Mouse (Mus musculus): ENCODE measurements around the gene Csnk1d. TPM values are rescaled to one million over a fixed set of nuclear protein-coding genes. Genes with fewer than 3 reads are reported as not detected.

Csnk1d gene
- total RNA-seq, 2 experiments from 2014 or later: 126 to 132 TPM

- TF ChIP-seq CTCF (IDR thresholded peaks at IDR 0.05): no peak; the same call in none of the 2 replicates
- Histone ChIP-seq H3K27ac (no peak overlapping the region), H3K4me3 (peak overlapping the region; percentile 39)
- peak; percentile 66 to 76 for DNase-seq (ENCODE audit: extremely low spot score in 1 of 2, low spot score in 2 of 2)
- intact Hi-C loops (cut with DNase I): loop anchor here (1.0 kb wide), 1 partner anchor 41 kb away; the partner anchor contains the start of gene Csnk1d
These were observed 40.6 kb downstream of the Csnk1d start for GRCm38 (mm10) chr11:120950281-120951202.

DNA sequence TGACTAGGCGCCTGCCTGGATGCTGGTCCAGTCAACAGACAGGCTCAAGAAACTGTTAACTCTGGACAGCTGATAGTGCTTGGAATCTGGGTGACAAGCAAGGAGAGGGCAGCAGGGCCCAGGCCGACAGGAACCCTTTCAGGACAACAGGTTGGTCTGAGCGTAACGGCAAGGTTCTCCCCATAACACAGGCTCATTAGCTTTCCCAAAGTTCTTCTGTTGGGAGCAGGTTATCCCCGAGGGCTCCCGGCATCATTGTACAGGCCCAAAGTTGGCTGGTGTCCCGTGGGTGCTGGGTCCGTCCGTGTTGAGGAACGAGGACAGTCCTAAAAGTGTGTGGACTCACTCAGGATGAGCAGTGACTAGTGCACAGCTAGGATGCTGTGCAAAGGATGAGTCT is 41.3 kb downstream of the Csnk1d start:
- no peak for DNase-seq (ENCODE audit: extremely low spot score in 1 of 2, low spot score in 2 of 2)
- no peak overlapping the region for H3K4me3 ChIP-seq
- intact Hi-C loops (cut with DNase I): loop anchor here (1.0 kb wide), 1 partner anchor 41 kb away; the partner anchor contains the start of gene Csnk1d
- no peak for TF ChIP-seq CTCF (IDR thresholded peaks at IDR 0.05)
- no peak overlapping the region for H3K27ac ChIP-seq

DNA sequence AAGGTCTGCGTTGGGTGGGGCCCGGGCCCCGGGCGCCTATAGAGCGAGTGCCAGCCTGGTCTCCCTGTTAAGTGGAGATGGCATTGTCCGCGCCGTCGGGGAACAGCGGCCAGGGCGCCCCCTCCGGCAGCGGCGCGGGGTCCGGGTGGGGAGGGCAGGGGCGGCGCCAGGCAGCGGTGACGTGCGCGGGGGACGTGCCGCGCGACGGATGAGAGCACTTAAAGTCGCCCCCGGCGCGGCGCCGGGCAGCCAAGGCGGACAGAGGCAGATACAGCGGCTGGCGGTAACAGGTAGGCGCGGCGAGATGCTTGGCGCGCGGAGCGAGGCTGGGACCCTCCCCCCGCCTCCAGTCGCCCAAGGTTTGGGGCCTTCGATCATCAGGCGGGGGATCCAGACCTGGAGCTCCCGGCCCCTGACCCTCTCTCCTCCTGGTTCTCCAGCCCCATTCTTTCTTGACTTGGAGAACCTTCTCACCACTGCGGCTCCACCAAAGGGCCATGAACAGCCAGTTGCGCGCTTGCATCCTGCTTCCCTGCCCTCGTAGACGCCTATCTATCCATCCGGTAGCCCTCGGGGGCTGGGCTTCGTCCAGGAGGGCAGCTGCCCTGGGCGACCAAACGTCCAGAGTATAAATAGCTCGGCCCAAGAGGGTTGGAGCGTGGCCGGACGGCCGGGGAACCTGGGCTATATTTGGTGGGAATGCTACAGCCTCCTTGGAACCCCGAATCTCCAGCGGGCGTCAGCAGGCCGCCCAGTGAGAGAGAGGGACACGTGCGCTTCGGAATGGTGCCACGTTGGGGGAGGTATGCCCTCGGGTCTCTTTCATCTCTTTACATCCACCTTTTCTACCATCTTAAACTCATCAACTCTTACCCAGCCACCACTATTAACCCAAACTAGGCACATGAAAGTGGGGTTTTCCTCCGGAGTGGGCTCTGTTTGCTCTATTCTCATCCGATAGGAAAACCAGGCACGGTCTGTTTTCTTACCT is 42.0 kb downstream of the Csnk1d start:
- no peak for DNase-seq (ENCODE audit: extremely low spot score in 1 of 2, low spot score in 2 of 2)
- H3K4me3 ChIP-seq: peak overlapping the region; percentile 41
- TF ChIP-seq CTCF (IDR thresholded peaks at IDR 0.05): peak; percentile 4; the same call in 1 of the 2 replicates
- intact Hi-C loops (cut with DNase I): no loop called here
- no peak overlapping the region for H3K27ac ChIP-seq

- no peak within 1 kb of the TSS for H3K27ac ChIP-seq
- no peak for DNase-seq (ENCODE audit: extremely low spot score in 1 of 2, low spot score in 2 of 2)
- intact Hi-C loops (cut with DNase I): no loop called here
- peak within 1 kb of the TSS; percentile 41 for H3K4me3 ChIP-seq
- TF ChIP-seq CTCF (IDR thresholded peaks at IDR 0.05): no peak
These were observed 42.8 kb downstream of the Csnk1d start, which contains the start of gene Slc16a3 for GRCm38 (mm10) chr11:120948328-120948727. Gene Slc16a3, plus strand, starts transcription at chr11:120948480.

DNA sequence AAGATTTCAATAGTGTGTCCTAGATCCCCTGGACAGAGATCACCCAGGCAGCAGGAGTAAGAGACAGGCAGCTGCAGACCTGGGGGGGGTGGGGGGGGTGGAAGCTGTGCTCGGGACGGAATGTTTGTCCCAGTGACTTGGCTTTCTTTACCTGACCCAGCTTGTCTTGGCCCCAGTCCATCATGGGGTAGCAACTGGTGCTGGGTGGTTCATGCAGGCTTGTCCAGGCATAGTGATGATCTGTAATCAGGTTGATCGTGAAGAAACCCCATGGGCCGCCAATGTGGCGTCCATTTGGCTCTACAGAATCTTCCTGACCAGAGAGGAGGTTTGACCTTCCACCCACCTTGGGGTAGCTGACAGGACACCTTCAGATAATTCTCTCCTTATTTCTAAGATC is 45.2 kb downstream of the Csnk1d start:
- Histone ChIP-seq H3K4me3 (no peak overlapping the region), H3K27ac (no peak overlapping the region)
- no peak for DNase-seq (ENCODE audit: extremely low spot score in 1 of 2, low spot score in 2 of 2)
- TF ChIP-seq CTCF (IDR thresholded peaks at IDR 0.05): no peak
- intact Hi-C loops (cut with DNase I): no loop called here

GRCm38 (mm10) chr11:120945266-120945665 is 45.9 kb downstream of the Csnk1d start:
- TF ChIP-seq CTCF (IDR thresholded peaks at IDR 0.05): no peak
- no peak overlapping the region for H3K27ac ChIP-seq
- no peak for DNase-seq (ENCODE audit: extremely low spot score in 1 of 2, low spot score in 2 of 2)
- intact Hi-C loops (cut with DNase I): no loop called here
- H3K4me3 ChIP-seq: no peak overlapping the region

DNA sequence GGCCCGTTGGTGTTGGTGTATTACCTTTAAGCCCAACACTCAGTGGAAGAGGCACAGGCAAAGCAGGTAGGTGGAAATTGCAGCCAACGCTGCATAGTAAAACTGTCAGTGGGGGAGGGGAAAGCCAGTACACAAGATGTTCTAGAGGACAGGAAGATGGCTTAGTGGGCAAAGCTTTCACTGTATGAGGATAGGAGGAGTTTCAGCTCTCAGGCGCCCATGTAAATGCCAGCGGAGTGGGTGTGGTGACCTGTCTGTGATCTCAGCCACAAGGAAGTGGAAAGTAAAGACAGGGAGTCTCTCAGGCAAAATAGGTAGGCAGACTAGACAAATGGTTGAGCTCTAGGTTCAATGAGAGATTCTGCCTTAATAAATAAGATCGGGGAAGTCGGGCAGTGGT is 50.2 kb downstream of the Csnk1d start:
- no peak for TF ChIP-seq CTCF (IDR thresholded peaks at IDR 0.05)
- no peak for DNase-seq (ENCODE audit: extremely low spot score in 1 of 2, low spot score in 2 of 2)
- Histone ChIP-seq H3K4me3 (no peak overlapping the region), H3K27ac (no peak overlapping the region)
- intact Hi-C loops (cut with DNase I): no loop called here

DNA sequence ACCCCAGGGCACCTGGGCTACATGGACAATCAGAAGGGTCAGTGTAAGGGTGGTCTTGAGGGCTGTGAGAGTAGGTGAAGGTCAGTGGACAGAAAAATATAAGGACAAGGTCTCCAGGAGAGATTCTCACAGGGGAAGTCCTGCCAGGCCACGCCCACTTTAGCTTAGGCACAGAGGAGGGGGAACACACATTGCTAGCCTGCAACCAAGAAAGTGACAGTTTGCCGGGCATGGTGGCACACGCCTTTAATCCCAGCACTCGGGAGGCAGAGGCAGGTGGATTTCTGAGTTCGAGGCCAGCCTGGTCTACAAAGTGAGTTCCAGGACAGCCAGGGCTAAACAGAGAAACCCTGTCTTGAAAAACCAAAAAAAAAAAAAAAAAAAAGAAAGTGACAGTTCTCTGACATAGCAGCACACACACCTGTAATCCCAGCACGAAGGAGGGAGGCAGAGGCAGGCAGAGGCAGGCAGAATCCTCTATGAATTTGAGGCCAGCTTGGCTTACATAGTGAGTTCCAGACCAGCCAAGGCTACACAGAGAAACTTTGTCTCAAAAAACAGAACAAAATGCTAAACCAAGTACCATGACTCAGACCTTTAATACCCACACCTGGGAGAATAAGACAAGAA is 51.3 kb downstream of the Csnk1d start:
- H3K4me3 ChIP-seq: no peak overlapping the region
- no peak for DNase-seq (ENCODE audit: extremely low spot score in 1 of 2, low spot score in 2 of 2)
- TF ChIP-seq CTCF (IDR thresholded peaks at IDR 0.05): no peak
- H3K27ac ChIP-seq: no peak overlapping the region
- intact Hi-C loops (cut with DNase I): no loop called here

- Histone ChIP-seq H3K27ac (no peak overlapping the region), H3K4me3 (no peak overlapping the region)
- TF ChIP-seq CTCF (IDR thresholded peaks at IDR 0.05): no peak
- intact Hi-C loops (cut with DNase I): no loop called here
- no peak for DNase-seq (ENCODE audit: extremely low spot score in 1 of 2, low spot score in 2 of 2)
These were observed 52.3 kb downstream of the Csnk1d start for GRCm38 (mm10) chr11:120938795-120939194.

DNA sequence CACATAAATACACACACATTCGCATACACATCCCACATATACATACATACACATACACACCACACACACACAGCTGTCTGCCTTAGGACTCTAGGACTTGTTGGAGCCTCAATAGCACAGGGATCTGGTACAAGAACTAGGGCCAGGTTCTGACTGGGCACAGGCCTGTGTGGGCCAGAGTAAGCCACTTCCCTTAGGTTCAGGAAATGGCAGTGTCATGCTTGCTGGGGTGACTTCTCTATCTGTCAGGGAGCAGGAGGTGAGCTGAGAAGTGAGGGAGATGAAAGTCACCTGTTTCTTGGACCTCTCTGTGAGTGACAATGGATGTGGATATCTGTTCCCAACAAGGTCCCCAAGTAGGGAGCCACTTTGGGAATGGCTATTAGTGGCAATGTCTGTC is 53.2 kb downstream of the Csnk1d start:
- TF ChIP-seq CTCF (IDR thresholded peaks at IDR 0.05): no peak
- no peak for DNase-seq (ENCODE audit: extremely low spot score in 1 of 2, low spot score in 2 of 2)
- Histone ChIP-seq H3K27ac (no peak overlapping the region), H3K4me3 (no peak overlapping the region)
- intact Hi-C loops (cut with DNase I): no loop called here

All from left cerebral cortex, adult 2 months (tissue).